Mouse (Mus musculus): ENCODE measurements at regions not wholly inside any gene's neighbourhood (a gene's known extent, or its start where the extent isn't known, plus 50 kb on each side); places are given as distances from the start of the nearest gene placed in this dataset.

- ATAC-seq (ENCODE audit: extremely low read depth, insufficient number of reproducible peaks, low FRiP score, poor library complexity, severe bottlenecking): no peak
Observed at GRCm38 (mm10) chr9:120873293-120873692, 55.7 kb upstream of the Ctnnb1 start.

DNA sequence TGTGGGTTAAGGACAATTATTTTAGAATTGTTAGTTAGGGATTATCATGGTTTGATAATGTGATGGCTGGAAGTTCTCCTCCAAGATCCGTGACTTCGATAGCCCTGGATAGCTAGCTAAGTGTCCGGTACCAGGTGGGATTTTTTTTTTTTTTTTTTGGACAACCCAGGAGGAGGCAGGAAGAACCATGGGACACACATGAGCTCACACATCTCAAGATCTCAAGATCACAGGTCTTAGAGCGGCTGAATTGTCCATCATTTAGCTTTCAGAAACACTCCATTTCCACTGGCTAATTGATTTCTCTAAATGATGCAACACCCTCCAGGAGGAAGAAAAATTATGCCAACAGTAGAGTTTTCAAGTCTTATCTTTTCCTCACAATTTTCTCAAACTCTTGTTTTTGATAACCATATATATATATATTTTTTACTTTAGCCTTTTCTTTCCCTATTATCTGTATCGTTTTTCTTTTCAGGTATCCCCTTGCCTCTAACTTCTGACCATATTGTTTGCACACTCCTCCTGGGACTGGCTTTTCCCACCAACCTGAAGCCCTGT lies 54.5 kb upstream of the Ctnnb1 start:
- ATAC-seq (ENCODE audit: extremely low read depth, insufficient number of reproducible peaks, low FRiP score, poor library complexity, severe bottlenecking): no peak

DNA sequence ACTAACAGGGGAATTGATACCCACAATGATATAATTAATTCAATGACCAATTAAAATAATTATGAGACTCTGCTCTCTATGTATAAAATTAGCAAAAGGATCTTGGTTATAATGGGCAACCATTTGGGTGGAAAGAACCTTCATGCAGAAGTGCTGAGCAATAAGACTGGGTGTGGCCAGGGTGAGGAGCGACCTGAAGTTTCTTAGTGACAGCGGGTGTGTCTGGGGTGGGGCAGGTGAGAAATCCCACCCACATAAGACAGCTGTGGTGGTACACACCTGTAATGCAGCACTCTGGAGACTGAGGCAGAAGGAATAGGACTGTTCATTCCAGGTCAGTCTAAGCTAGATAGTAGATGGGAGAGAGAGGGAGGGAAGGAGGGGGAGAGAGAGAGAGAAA lies 51.9 kb upstream of the Ctnnb1 start:
- no peak for ATAC-seq (ENCODE audit: extremely low read depth, insufficient number of reproducible peaks, low FRiP score, poor library complexity, severe bottlenecking)

All from neutrophil, adult 5-6 weeks (primary cell).